Mouse (Mus musculus) lung, postnatal 14 days (tissue): ENCODE measurements at regions not wholly inside any gene's neighbourhood (a gene's known extent, or its start where the extent isn't known, plus 50 kb on each side); places are given as distances from the start of the nearest gene placed in this dataset.

ENCODE experiments used
- DNase-seq: peaks from one replicate; pipeline ENCODE4 v3.0.0; 2021

DNA sequence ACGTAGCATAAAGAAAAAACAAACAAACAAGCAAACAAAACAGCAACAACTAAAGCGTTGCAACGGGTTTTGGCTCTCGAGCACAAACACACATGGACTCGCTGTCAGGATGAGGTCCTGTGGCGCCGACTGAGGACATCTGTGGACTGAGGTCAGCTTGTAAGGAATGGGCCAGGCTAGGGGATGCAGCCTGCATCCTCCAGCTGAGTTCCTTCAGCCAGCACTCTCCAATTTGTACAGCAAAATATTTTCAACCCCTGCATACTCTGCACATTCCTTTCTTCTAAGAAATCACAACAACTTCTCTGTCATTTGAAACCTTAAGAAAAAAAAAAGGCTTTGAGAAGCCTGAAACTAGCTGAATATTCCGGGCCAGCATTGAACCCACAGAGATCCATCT, 78.5 kb upstream of the Krr1 start:
- peak; percentile 78 for DNase-seq

DNA sequence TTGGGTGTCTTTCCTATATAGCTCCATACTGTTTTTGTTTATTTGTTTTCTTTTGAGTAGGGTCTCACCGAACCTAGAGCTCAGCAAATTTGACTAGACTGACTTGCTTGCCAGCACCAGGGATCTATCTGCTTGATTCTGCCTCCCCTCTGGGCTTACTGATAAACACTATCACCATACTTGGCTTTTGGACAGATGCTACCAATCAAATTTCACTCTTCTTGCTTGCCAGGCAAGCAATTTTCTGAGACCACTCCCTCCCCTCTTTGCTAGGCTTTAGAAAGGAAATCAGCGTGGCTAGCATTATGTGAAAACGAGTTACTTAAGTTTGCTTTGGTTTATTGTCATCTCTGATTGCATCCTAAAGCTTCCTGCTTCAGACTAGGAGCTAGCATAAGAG, 75.1 kb upstream of the Krr1 start:
- no peak for DNase-seq

DNA sequence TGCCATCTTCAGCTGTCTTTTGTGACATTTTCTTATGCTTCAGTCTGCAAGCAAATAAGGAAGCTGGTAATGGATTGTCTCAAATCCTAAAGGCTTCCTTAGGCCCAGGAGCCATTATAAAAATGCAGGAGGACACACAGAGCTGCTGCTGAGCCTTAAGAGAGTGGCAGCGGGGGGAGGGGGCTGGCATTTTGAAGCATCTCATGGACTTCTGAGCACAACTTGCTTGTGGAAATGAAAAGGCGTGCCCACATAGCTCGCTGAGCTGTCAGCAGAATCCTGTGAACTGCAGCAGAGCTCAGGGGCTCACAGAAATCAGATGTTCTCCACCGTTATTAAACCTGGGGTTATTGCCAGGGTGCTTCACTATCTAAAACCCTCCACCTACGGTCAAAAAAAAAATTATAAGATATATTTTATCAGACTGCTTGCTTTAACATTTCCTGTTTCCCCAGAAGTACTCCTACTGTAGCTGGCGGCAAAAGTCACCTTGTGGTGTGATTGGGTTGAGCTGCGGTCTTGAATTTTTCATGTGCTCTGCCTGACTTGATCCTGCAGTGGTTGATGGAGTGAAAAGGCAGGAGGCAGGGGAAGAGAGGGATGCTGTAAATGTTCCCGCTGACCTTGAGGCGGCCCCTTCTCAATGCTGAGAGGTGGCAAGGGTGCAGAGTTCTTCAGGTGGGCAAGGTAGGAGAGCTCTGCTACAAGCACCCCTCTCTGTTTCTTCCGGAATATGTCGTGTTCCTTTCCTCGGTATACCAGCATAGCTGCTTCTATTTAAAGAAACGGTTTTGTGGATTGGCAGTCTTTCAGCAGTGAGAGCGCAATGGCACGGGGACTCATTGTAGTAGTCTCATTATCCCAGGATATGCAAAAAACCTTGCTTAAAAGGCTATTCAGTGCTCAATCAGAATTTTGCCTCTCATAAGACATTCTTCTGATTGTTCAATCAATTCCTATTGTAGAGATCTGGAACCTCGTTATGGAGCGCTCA, 71.4 kb upstream of the Krr1 start:
- DNase-seq: no peak

DNA sequence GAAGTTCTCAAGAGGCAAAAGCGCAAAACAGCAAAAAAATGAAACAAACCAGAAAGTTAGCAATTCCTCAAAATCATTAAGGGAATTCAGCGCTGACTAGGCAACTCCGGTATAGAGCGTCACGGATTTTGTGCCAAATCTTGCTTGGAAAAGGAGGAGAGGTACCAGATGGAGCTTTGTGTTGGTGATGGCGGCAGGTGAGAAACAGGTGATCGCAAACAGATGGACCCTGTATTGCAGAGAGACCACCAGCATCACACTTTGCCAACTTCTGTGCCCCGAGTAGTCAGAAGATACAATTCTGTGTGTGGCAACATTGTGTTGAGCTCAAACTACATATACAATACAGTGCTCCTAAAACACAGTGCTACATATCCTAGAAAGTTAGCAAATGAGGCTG, 68.5 kb upstream of the Krr1 start:
- DNase-seq: no peak

DNA sequence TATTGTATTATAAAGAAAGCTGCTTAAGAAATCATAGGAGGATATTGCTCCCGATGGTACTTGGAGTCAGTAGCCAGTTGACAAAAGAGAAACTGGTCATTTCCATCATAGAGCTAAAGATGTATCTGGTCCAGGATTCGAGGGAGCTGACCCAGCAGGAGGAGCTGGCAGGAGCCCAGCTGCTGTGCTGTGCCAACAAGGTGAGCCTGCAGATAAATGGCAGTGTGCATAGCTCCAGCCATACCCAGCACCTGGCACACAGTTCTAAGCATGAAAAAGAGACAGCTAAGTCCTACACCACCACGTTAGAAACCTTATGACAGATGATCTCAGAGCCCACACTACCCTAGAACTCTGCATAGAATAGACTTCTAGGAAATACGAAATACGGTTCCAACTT, 64.6 kb upstream of the Krr1 start:
- DNase-seq: no peak

DNA sequence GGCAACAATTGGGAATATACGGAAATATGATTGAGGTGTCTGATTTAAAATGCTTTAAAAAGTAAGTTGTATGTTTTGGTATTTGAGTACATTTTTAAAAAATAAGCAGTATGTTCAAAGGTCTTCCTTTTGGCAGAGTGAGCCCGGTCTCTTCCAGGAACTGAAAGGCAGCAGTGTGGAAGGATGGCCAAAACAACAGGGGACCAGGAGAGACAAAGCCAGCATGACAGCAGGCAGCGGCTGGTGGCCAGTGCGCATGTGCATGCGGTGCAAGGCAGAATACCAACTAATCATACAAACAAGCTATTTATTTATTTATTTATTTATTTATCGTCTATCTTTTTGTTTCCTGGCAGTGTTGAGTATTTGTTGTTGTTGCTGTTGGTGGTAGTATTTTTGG, 59.9 kb upstream of the Krr1 start:
- peak; percentile 21 for DNase-seq

DNA sequence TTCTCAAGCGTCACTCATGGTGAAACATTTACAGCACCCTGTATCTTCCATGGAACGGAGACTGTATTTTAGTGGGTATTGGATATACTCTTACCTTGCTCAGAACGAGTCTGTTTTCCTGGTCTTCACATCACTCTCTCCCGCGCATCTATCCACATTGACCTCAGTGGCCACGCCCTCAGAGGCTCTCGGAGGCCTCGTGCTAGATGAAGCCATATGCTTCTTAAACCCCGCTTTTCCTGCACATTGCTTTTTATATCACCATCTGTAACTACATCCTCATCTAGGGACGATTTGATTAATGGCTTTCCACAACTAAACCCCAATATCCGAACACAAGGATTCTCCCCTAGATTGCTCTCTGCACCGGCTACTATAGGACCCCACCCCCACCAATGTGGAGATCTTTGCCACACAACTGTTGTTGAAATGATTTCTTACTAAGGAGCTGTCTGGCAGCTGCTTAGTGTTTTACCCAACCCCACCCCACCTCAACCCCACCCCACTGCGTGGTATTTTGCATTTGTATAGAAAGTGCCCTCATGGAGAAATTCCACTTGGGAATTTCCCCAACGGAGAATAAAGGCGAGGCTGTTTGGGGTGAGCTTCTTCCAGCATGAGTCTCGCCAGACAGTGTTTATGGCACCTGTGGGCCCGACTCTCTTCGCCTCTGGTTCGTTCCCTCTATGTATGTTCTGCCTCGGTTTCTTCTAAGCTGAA, 59.2 kb upstream of the Krr1 start:
- no peak for DNase-seq

DNA sequence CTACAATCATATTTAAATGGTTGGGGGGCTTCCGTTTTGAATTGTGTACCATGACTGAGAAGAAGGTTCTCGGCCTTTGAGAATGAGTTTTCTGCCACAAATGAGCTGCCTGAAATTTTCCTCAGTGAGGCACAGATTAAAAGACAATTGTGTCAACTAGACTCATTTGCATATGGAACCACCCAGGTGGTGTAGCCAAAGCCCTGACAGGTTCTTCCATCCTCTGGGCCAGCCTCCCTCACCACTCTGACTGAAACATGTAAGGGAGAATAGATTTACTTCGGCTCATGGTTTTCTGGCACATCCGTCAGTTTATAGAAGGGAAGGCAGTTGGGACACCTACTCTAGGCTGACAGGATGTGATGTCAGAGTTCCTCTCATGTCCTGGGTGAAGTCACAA, 58.2 kb upstream of the Krr1 start:
- no peak for DNase-seq

DNA sequence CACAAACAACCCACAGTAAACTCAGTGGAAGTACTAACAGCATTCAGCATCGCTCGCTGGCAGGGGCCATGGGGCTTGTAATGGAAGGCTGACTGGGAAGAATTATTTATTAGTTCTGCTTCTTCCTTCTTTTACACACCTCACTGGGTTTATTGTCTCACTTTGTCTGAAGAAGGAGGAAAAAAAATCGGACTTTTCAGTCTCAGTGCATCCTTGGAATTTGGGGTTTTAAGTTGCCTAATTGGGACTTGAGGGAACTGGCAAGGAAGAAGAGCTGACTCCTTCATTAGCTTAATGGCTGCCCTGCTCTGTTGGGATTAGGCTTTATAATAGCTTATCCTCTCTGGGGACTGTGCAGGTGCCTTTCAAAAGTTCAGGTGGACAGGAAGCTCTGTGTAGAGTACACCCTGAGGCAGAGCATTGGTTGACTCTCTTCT, 54.4 kb upstream of the Krr1 start:
- DNase-seq: no peak

DNA sequence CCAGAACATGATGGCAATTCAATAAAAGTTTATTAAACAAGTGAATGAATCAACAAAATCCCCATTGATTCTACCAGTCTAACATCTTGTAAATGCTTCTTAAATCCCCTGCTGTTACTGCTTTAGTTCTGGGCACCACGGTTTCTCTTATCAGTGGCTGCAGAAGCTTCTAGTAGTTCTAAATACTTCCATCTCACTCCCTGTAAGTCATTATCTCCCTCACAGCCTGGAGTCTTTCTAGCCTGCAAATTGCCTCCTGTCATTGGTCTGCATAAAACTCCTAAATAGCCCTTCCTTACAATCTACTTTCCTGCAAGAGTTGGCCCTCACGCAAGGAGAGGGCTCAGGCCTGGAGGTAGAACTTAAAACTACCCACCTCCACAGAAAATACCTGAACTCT, 53.0 kb upstream of the Krr1 start:
- no peak for DNase-seq

DNA sequence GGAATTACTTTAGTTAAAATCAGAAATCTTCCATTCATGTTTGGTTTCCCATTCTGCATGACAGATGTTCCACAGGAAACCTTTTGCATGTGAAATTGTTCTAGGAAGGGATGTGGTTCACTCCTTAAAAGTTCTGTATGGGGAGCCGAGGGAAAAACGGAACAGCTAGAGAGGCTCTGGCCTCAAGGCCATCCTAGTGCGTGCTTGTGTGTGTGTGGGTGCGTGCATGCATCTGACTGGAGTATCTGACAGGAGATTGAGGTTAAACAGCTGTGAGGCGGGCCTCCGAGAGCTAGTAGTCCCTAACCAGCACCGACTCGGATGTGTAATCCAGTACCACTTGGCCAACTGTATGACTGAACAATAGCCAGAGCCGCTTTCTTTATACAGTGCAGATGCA, 51.0 kb upstream of the Krr1 start:
- peak; percentile 24 for DNase-seq
